Mouse (Mus musculus) midbrain, embryonic 11.5 days (tissue): ENCODE measurements around the gene Fam53b. TPM values are rescaled to one million over a fixed set of nuclear protein-coding genes. Genes with fewer than 3 reads are reported as not detected.

Experiments
- ATAC-seq: fragments of 200-750 bp; cut with Nextera tagmentation; 2 replicates; pipeline ENCODE4 v1.8.0; 2017; ENCODE audit warnings: moderate TSS enrichment, moderate library complexity; ENCODE audit not compliant: low FRiP score
- DNase-seq: peaks from one replicate; pipeline ENCODE4 v3.0.0; 2015; ENCODE audit warnings: low spot score; ENCODE audit errors: missing footprints
- H3K27ac ChIP-seq: fragments of 300-500 bp; sonication (generic); 2 replicates; pipeline ENCODE4 v1.5.1; 2014; ENCODE audit warnings: low read depth, low read length
- H3K27me3 ChIP-seq: fragments of 300-500 bp; sonication (generic); 2 replicates; pipeline ENCODE4 v1.6.1; 2014; ENCODE audit warnings: mild to moderate bottlenecking, low read length, moderate library complexity, mixed read lengths; ENCODE audit not compliant: control insufficient read depth, insufficient read depth
- H3K36me3 ChIP-seq: fragments of 300-500 bp; sonication (generic); 2 replicates; pipeline ENCODE4 v1.6.1; 2014; ENCODE audit warnings: mild to moderate bottlenecking, low read length, moderate library complexity, mixed read lengths; ENCODE audit not compliant: control insufficient read depth, insufficient read depth
- H3K4me1 ChIP-seq: fragments of 300-500 bp; sonication (generic); 2 replicates; pipeline ENCODE4 v1.6.1; 2014; ENCODE audit warnings: low read length; ENCODE audit not compliant: control insufficient read depth, insufficient read depth
- H3K4me2 ChIP-seq: fragments of 300-500 bp; sonication (generic); 2 replicates; pipeline ENCODE4 v1.6.1; 2014; ENCODE audit warnings: mild to moderate bottlenecking, moderate library complexity
- H3K4me3 ChIP-seq: fragments of 300-500 bp; sonication (generic); 2 replicates; pipeline ENCODE4 v1.5.1; 2014; ENCODE audit warnings: low read depth, low read length
- H3K9ac ChIP-seq: fragments of 300-500 bp; sonication (generic); 2 replicates; pipeline ENCODE4 v1.6.1; 2014; ENCODE audit warnings: low read length
- H3K9me3 ChIP-seq: fragments of 300-500 bp; sonication (generic); 2 replicates; pipeline ENCODE4 v1.6.1; 2016; ENCODE audit warnings: low read length; ENCODE audit not compliant: control insufficient read depth
- WGBS: fragments of 180-500 bp; shearing (Covaris S2); extraction: QIAGEN DNeasy Blood & Tissue Kit; methylation state at CpG from one replicate; pipeline ENCODE4 v1.1.7; 2014; 5-methylcytosine and 5-hydroxymethylcytosine counted together
- polyA plus RNA-seq: library from polyadenylated mRNA; unstranded; fragments of >200 nt; fragmentation: Nextera tagmentation; extraction: Ambion mirVana; gene quantifications from 2 replicates; pipeline ENCODE4 v1.2.1, GENCODE M21; 2014

The Fam53b gene
- polyA plus RNA-seq, 1 experiment from 2014 or later, result 17.5 TPM

DNA sequence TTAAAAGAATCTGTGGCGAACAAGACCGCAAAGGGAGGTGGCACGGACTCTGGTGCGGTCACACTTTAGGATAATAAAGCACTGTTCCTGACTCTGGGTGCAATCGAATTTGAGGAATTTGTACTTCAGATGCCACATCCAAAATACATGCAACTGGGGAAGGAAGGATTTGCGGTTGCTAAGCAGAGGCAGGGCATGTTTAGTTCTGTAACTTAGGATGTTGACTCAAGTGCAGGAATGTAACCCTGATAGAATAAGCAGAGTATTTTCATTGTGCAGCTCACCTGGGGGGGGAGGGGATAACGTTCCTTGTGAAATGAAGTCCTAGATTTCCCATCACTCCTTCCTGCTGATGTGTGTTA is 384 bp upstream of the Fam53b start:
- no peak for DNase-seq
- ATAC-seq, result no peak
- Histone ChIP-seq H3K27ac (no peak overlapping the region), H3K4me2 (peak overlapping the region; percentile 91), H3K27me3 (no peaks in the 10 kb centered on the region), H3K9ac (peak overlapping the region; percentile 73), H3K4me1 (peaks cover 42% of the 10 kb centered on the region), H3K36me3 (no peaks in the 10 kb centered on the region), H3K4me3 (peak overlapping the region; percentile 66), H3K9me3 (no peaks in the 10 kb centered on the region)
- WGBS, result under 1% methylated on average over 7 of the region's 7 CpGs

DNA sequence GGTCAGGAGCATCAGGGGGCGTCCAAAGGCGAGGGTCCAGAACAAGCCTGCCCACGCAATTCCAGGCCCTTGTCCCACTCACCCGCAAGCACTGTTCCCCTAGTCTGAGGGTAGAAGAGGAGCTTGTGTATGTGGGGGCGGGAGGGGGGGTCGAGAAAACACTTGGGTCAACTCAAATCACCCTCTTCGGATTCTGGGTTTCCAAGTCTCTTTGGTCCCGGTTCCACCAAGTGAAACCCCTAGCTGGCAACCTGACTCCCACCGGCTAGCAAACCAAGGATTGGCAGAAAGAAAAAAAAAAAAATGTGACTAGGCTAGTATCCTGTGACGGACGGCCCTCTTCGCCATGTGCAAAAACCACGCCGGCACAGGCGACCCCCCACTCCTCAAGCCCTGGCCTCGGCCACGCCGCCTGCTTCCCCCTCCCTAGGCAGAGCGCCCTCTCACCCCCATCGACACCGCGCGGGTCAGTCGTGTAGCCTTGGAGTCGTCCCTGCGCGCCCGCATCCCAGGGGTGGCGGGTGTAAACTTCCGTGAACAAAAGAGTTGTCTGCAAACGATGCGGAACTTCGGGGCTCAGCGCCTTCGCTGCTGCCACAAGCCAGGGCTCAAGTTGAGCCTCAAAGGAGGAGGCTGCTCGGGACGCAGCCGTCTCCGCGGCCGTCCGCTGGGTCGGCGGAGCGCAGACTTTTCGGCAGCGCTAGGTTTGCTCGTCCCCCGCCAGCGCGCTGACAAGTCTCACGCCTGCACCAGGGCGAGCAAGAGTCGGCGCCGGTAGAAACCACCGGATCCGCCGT is 869 bp downstream of the Fam53b start:
- Histone ChIP-seq H3K4me1 (peaks cover 54% of the 10 kb centered on the region), H3K36me3 (no peaks in the 10 kb centered on the region), H3K9ac (peak overlapping the region; percentile 73), H3K4me2 (peak overlapping the region; percentile 91), H3K4me3 (peak overlapping the region; percentile 66), H3K9me3 (no peaks in the 10 kb centered on the region), H3K27ac (peak overlapping the region; percentile 78), H3K27me3 (no peaks in the 10 kb centered on the region)
- peak; percentile 97 for DNase-seq
- ATAC-seq, result peak; percentile 42
- WGBS, result under 1% methylated on average over 59 of the region's 59 CpGs

DNA sequence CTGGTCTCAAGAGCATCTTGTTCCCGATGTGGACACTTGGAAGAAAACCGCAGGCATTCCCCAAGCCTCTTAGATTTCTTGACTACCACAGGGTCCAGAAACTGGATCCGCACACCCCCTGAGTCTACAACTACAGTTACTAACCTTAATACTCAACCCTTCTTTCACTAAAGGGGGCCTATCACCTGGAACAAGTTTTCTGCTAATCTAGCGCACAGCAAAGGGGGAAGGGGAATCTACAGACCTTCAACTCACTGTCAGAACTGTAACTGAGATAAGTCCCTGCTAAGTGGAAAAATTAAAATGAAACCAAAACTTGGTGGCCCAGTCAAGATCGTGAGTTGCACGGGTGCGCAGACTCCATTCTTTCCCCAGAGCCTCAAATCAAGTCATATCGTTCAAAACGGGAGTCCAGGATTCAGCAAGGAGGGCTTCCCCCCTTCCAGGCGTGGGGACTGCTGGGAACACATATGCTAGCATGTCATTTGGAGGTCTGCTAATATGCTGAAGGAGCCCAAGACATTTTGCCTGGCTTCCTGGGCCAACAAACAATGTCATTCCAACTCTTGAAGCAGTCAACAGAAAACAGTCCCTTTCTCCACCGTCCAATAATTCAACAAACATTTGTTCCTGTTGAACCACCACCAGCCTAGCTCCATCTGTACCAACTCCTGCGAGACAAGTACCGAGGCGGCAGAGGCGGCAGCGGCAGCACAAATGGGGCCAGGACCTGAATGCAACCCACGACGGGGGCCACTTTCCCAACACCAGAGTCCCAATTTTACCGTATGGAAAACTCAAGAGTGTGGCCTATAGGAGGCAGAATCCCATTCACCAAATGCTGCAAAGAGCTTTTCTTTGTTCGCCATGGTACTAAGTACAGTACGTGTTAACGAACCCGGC is 1.7 kb downstream of the Fam53b start:
- Histone ChIP-seq H3K9me3 (no peaks in the 10 kb centered on the region), H3K9ac (peak overlapping the region; percentile 73), H3K27me3 (no peaks in the 10 kb centered on the region), H3K27ac (peak overlapping the region; percentile 78; the same call in 1 of the 2 replicates), H3K36me3 (no peaks in the 10 kb centered on the region), H3K4me1 (peaks cover 63% of the 10 kb centered on the region), H3K4me2 (peak overlapping the region; percentile 91), H3K4me3 (peak overlapping the region; percentile 66)
- no peak for ATAC-seq
- peak; percentile 95 for DNase-seq
- WGBS, result 17% methylated on average over 23 of the region's 23 CpGs

DNA sequence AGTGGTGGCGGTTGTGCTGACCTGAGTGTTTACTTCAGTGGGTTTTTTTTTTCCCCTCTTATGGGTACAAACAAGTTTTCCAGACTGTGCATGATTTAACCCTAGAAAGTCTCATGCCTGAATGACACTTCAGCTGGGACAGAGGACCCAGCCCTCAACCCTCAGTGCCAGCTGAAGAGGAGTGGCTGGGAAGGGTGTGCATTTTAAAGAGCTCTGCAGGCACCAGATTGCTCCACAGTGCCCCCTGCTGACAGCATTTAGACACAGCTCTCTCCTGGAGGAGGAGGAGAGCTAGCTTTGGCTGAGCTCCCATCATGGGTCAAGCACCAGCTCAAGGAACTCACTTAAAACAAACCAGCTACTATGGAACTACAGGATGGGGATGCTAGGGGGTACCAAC is 2.8 kb downstream of the Fam53b start:
- DNase-seq, result peak; percentile 98
- no peak overlapping the region for H3K9ac ChIP-seq
- no peak overlapping the region for H3K27ac ChIP-seq
- H3K36me3 ChIP-seq, result no peaks in the 10 kb centered on the region
- no peaks in the 10 kb centered on the region for H3K9me3 ChIP-seq
- WGBS, result 66% methylated on average over 1 of the region's 1 CpGs
- H3K27me3 ChIP-seq, result no peaks in the 10 kb centered on the region
- H3K4me2 ChIP-seq, result peak overlapping the region; percentile 19; the same call in 1 of the 2 replicates
- ATAC-seq, result peak; percentile 8; the same call in 1 of the 2 replicates
- H3K4me3 ChIP-seq, result no peak overlapping the region
- peaks cover 71% of the 10 kb centered on the region for H3K4me1 ChIP-seq

DNA sequence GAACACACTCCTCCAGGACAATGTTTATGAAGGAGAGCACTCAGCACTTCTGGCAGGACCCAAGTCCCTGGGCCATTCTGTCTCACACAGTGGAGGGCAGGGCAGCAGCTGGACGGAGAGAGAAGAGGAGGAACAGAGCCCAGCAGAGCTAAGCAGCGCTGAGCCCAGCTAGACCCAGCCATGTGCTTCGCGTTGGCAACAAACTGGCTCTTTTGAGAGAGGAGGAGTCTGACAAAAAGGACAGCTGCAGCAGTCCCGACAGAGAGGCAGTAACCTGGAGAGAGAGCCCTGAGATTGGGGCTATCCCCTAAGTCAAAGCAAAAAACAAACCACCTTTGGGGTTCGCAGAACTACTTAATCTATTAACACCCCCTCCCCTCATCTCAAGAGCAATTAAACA is 3.3 kb downstream of the Fam53b start:
- Histone ChIP-seq H3K9ac (no peak overlapping the region), H3K27ac (peak overlapping the region; percentile 1; the same call in 1 of the 2 replicates), H3K9me3 (no peaks in the 10 kb centered on the region), H3K4me3 (no peak overlapping the region), H3K4me2 (peak overlapping the region; percentile 19; the same call in 1 of the 2 replicates), H3K4me1 (peaks cover 67% of the 10 kb centered on the region), H3K36me3 (no peaks in the 10 kb centered on the region), H3K27me3 (no peaks in the 10 kb centered on the region)
- peak; percentile 95 for DNase-seq
- ATAC-seq, result no peak
- 13% methylated on average over 6 of the region's 6 CpGs for WGBS

DNA sequence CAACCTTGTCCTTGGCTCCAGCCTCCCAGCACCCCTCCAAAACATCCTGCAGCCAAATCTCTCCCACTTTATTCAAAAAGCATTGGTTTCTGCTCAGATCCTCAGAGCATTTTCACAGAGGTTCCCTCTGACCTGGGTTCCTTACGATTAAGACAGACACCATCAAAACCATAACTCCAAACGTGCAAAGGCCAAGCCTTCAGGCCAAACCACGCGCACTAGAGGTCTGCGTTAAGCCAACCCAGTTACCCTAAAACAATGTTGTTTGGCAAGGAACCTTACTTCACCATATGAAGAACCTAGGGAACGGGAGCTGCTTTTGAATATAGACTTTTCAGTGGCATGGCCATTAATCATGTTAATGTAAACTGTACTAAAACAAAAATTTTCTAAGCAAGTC is 4.0 kb downstream of the Fam53b start:
- WGBS, result 28% methylated on average over 6 of the region's 6 CpGs
- H3K36me3 ChIP-seq, result no peaks in the 10 kb centered on the region
- no peaks in the 10 kb centered on the region for H3K9me3 ChIP-seq
- no peak overlapping the region; the same call in 1 of the 2 replicates for H3K9ac ChIP-seq
- DNase-seq (no peak), ATAC-seq (no peak)
- H3K4me3 ChIP-seq, result no peak overlapping the region
- peaks cover 65% of the 10 kb centered on the region for H3K4me1 ChIP-seq
- H3K27ac ChIP-seq, result peak overlapping the region; percentile 67; the same call in 1 of the 2 replicates
- no peaks in the 10 kb centered on the region for H3K27me3 ChIP-seq
- H3K4me2 ChIP-seq, result peak overlapping the region; percentile 37

DNA sequence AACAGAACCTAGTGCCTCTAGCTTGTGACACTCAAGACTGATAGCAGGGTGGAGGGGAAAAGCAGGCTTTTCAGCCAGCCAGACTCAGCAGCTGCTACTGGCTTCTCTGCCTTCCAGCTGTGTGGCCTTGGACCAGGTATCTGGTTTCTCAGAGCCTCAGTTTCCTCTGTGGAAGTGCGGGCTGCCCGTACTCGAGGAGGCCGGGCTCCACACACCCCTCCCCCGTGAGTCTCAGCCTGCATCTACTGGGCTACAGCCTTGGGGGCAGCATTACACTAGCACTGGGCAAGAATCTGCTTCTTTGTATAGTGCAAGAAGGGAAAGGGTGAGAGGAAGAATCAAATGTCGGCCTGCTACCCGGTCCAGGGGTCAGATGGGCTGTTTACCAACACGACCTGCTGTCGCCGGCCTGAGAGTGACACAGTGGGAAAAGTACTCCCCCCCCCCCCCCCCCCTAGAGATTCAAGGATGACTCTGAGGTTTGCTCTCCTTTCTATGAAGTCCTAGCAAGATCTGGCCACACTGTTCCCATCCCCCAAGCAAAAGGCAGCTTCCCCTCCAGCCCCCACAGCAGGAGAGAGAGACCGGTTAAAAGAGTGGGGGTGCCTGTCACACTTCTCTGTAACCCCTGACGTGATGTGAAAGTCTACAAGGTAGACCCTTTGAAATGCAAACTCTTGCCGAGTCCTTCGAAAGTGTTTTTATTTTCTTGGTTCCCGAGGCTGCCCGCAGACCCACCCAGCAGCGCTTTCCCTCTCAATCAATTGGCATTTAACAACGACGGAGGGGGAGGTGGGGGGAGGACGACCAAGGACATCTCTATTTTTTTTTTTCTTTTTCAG is 4.6 kb downstream of the Fam53b start:
- H3K27me3 ChIP-seq, result no peaks in the 10 kb centered on the region
- peaks cover 60% of the 10 kb centered on the region for H3K4me1 ChIP-seq
- H3K27ac ChIP-seq, result peak overlapping the region; percentile 67
- no peaks in the 10 kb centered on the region for H3K36me3 ChIP-seq
- ATAC-seq, result peak; percentile 51
- under 1% methylated on average over 20 of the region's 20 CpGs for WGBS
- no peaks in the 10 kb centered on the region for H3K9me3 ChIP-seq
- peak; percentile 95 for DNase-seq
- H3K9ac ChIP-seq, result peak overlapping the region; percentile 37; the same call in 1 of the 2 replicates
- no peak overlapping the region for H3K4me3 ChIP-seq
- peak overlapping the region; percentile 37 for H3K4me2 ChIP-seq

DNA sequence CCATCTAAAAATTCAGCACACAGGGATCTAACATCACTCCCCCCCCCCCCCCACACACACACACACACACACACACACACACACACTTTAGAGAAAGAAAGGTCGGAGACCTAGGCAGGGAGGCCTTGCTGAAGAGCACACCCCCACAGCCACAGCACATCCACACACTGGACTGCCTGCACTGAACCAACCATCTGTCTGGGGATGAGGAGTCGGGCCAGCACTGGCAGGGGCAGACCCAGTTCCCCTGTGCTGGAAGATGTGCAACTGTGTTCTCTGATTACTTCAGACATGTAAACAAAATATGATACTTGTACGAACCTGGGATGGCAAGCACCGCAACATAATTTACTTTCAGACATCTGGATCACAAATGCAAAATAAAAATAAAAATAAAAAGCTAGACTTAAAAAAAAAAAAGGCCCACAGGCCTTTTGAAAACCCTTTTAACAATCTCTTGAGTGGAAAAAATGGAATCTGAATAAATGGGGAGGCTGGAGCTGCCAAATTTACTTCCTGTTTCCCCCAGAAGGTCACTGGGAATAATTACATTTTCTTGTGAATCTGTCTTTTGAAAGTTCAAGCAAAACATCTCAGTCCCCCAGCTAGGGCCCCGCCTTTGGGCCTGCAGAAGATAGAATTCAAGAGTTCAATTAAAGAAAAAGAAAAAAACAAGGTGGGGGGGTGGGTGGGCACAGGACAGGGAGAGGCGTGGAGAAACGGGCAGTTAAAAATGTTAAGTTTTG is 5.5 kb downstream of the Fam53b start:
- Histone ChIP-seq H3K4me3 (no peak overlapping the region), H3K9ac (peak overlapping the region; percentile 44; the same call in 1 of the 2 replicates), H3K4me1 (peaks cover 60% of the 10 kb centered on the region), H3K4me2 (peak overlapping the region; percentile 37), H3K27me3 (no peaks in the 10 kb centered on the region), H3K9me3 (no peaks in the 10 kb centered on the region), H3K27ac (peak overlapping the region; percentile 67), H3K36me3 (no peaks in the 10 kb centered on the region)
- no peak for ATAC-seq
- DNase-seq, result peak; percentile 91
- 41% methylated on average over 7 of the region's 7 CpGs for WGBS
